Mouse (Mus musculus) heart, postnatal 0 days (tissue): Measurements from ENCODE around the gene Hrasls5. TPM values are rescaled to one million over a fixed set of nuclear protein-coding genes. Genes with fewer than 3 reads are reported as not detected.
A peak's percentile ranks its signal among the peaks of the same experiment; 100 is the strongest.

Source experiments
- ATAC-seq: fragments of 200-750 bp; cut with Nextera tagmentation; 2 replicates; pipeline ENCODE4 v1.8.0; 2017; ENCODE audit warnings: low read depth, moderate number of reproducible peaks, moderate library complexity; ENCODE audit not compliant: insufficient read depth
- DNase-seq: peaks from one replicate; pipeline ENCODE4 v3.0.0-alpha.2; 2016; ENCODE audit warnings: low spot score
- H3K27ac ChIP-seq: fragments of 300-500 bp; sonication (generic); 2 replicates; pipeline ENCODE4 v1.5.1; 2014; ENCODE audit warnings: low read depth, mild to moderate bottlenecking
- H3K27me3 ChIP-seq: fragments of 300-500 bp; sonication (generic); 2 replicates; pipeline ENCODE4 v1.6.1; 2014; ENCODE audit warnings: low read length, mixed read lengths; ENCODE audit not compliant: control insufficient read depth, insufficient read depth
- H3K36me3 ChIP-seq: fragments of 300-500 bp; sonication (generic); replicated peaks from 2 replicates; pipeline ENCODE4 v1.6.1; 2014; ENCODE audit warnings: low read length, mixed read lengths; ENCODE audit not compliant: control insufficient read depth, insufficient read depth
- H3K4me1 ChIP-seq: fragments of 300-500 bp; sonication (generic); 2 replicates; pipeline ENCODE4 v1.6.1; 2014; ENCODE audit warnings: antibody characterized with exemption; ENCODE audit not compliant: control insufficient read depth, insufficient read depth
- H3K4me2 ChIP-seq: fragments of 300-500 bp; sonication (generic); 2 replicates; pipeline ENCODE4 v1.6.1; 2014; ENCODE audit warnings: low read depth, mild to moderate bottlenecking, low read length, moderate library complexity
- H3K4me3 ChIP-seq: fragments of 300-500 bp; sonication (generic); 2 replicates; pipeline ENCODE4 v1.5.1; 2014; ENCODE audit warnings: low read depth, low read length
- H3K9ac ChIP-seq: fragments of 300-500 bp; sonication (generic); replicated peaks from 2 replicates; pipeline ENCODE4 v1.6.1; 2014; ENCODE audit warnings: low read depth, low read length, mixed read lengths
- H3K9me3 ChIP-seq: fragments of 300-500 bp; sonication (generic); replicated peaks from 2 replicates; pipeline ENCODE4 v1.6.1; 2016; ENCODE audit warnings: low read length; ENCODE audit not compliant: control insufficient read depth
- CTCF ChIP-seq: IDR thresholded peaks from 2 replicates; pipeline ENCODE4 v1.5.1; 2016; ENCODE audit warnings: antibody characterized with exemption, control low read depth, low read depth
- EP300 ChIP-seq: IDR thresholded peaks from 2 replicates; pipeline ENCODE4 v1.6.1; 2016; ENCODE audit warnings: antibody characterized with exemption, low read depth
- WGBS: fragments of 180-500 bp; shearing (Covaris S2); extraction: QIAGEN DNeasy Blood & Tissue Kit; methylation state at CpG from one replicate; pipeline ENCODE4 v1.1.7; 2014; 5-methylcytosine and 5-hydroxymethylcytosine counted together
- polyA plus RNA-seq: library from polyadenylated mRNA; unstranded; fragments of >200 nt; fragmentation: Nextera tagmentation; extraction: Ambion mirVana; gene quantifications from 2 replicates; pipeline ENCODE4 v1.2.1, GENCODE M21; 2015
- total RNA-seq: library from RNA; depleted of rRNA; stranded (reverse); fragments of >200 nt; gene quantifications from 2 replicates; pipeline ENCODE4 v1.2.3, GENCODE M21; 2014; ENCODE audit warnings: low replicate concordance

The Hrasls5 gene
- total and polyA plus RNA-seq, 2 experiments from 2014 or later, result not detected

GRCm38 (mm10) chr19:7583599-7583998, 28.7 kb upstream of the Hrasls5 start:
- 81% methylated on average over 3 of the region's 3 CpGs for WGBS
- ATAC-seq, result no peak
- no peak overlapping the region for H3K4me2 ChIP-seq
- peak overlapping the region; percentile 34; the same call in 1 of the 2 replicates for H3K27ac ChIP-seq
- H3K9me3 ChIP-seq, result 0 out of 2 replicates have a peak, but pooled peaks cover 3% of the 10 kb centered on the region
- no peaks in the 10 kb centered on the region for H3K27me3 ChIP-seq
- DNase-seq, result no peak
- no peak overlapping the region for H3K9ac ChIP-seq
- peaks cover 32% of the 10 kb centered on the region for H3K4me1 ChIP-seq
- no peak for TF ChIP-seq CTCF
- TF ChIP-seq EP300, result no peak
- peaks cover 21% of the 10 kb centered on the region for H3K36me3 ChIP-seq
- H3K4me3 ChIP-seq, result no peak overlapping the region

GRCm38 (mm10) chr19:7585279-7585678, 27.1 kb upstream of the Hrasls5 start:
- Histone ChIP-seq H3K9me3 (0 out of 2 replicates have a peak, but pooled peaks cover 3% of the 10 kb centered on the region), H3K27ac (peak overlapping the region; percentile 52), H3K4me2 (no peak overlapping the region), H3K27me3 (no peaks in the 10 kb centered on the region), H3K36me3 (peaks cover 5% of the 10 kb centered on the region; the same call in 1 of the 2 replicates), H3K4me3 (no peak overlapping the region), H3K9ac (no peak overlapping the region), H3K4me1 (peaks cover 32% of the 10 kb centered on the region)
- ATAC-seq (no peak; the same call in 1 of the 2 replicates), DNase-seq (no peak)
- no peak for TF ChIP-seq CTCF
- no peak for TF ChIP-seq EP300
- WGBS, result 62% methylated on average over 8 of the region's 8 CpGs

GRCm38 (mm10) chr19:7585764-7586163, 26.6 kb upstream of the Hrasls5 start:
- 51% methylated on average over 6 of the region's 6 CpGs for WGBS
- Histone ChIP-seq H3K4me2 (no peak overlapping the region), H3K27me3 (no peaks in the 10 kb centered on the region), H3K9ac (no peak overlapping the region), H3K27ac (peak overlapping the region; percentile 52), H3K9me3 (0 out of 2 replicates have a peak, but pooled peaks cover 3% of the 10 kb centered on the region), H3K4me3 (no peak overlapping the region), H3K4me1 (peaks cover 32% of the 10 kb centered on the region), H3K36me3 (peaks cover 3% of the 10 kb centered on the region; the same call in 1 of the 2 replicates)
- DNase-seq (no peak), ATAC-seq (no peak)
- TF ChIP-seq EP300 (no peak), CTCF (no peak)

DNA sequence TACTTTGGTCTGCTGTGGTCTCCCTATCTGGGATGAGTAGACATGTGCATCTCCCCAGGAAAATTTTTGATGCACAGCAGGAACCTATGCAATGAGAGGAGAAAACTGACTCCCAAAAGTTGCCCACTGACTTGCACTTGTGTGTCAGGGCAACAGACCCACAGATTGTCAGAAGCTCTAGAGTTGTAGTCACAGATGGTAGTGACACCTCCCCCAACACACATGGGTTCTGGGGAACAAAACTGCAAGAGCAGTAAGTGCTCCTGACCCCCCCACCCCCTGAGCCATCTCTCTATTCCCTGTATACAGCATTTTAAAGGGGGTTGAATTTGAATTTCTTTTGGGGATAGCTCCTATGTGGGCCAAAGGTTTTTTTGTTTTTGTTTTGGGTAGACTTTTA, 21.5 kb upstream of the Hrasls5 start:
- no peak overlapping the region for H3K27ac ChIP-seq
- 0 out of 2 replicates have a peak, but pooled peaks cover 3% of the 10 kb centered on the region for H3K9me3 ChIP-seq
- no peak for TF ChIP-seq CTCF
- no peak for TF ChIP-seq EP300
- no peak overlapping the region for H3K4me2 ChIP-seq
- ATAC-seq (no peak), DNase-seq (no peak)
- no peak overlapping the region for H3K4me3 ChIP-seq
- peaks cover 7% of the 10 kb centered on the region; the same call in 1 of the 2 replicates for H3K4me1 ChIP-seq
- no peaks in the 10 kb centered on the region for H3K27me3 ChIP-seq
- H3K9ac ChIP-seq, result no peak overlapping the region
- H3K36me3 ChIP-seq, result peaks cover 3% of the 10 kb centered on the region; the same call in 1 of the 2 replicates

- 20% methylated on average over 3 of the region's 3 CpGs for WGBS
- H3K4me2 ChIP-seq, result no peak overlapping the region
- no peaks in the 10 kb centered on the region for H3K27me3 ChIP-seq
- H3K4me1 ChIP-seq, result peaks cover 4% of the 10 kb centered on the region; the same call in 1 of the 2 replicates
- no peak overlapping the region for H3K9ac ChIP-seq
- ATAC-seq (peak; percentile 90), DNase-seq (peak; percentile 80)
- H3K27ac ChIP-seq, result peak overlapping the region; percentile 31
- TF ChIP-seq EP300 (no peak), CTCF (no peak)
- H3K9me3 ChIP-seq, result 0 out of 2 replicates have a peak, but pooled peaks cover 3% of the 10 kb centered on the region
- no peaks in the 10 kb centered on the region; the same call in 1 of the 2 replicates for H3K36me3 ChIP-seq
- H3K4me3 ChIP-seq, result no peak overlapping the region
Observed at GRCm38 (mm10) chr19:7592018-7592417, 20.3 kb upstream of the Hrasls5 start.

DNA sequence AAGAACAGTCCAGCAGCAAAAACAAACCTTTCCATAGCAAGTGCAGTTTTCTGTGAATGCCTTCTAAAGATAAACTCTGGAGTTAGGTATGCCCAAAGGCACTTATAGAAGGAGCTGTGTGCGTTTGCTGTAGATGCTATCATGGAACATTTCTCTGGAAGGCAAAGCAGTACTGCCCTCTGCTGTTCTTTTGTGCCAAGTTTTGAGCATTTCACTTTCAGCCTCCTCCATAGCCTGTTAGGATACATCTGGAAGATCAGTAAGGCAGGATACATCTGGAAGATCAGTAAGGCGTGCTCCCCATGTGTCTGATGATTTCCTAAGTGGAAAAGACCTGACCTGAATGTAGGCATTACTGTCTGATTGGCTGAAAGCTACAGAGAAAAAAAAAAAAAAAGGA, 16.8 kb upstream of the Hrasls5 start:
- Histone ChIP-seq H3K27ac (no peak overlapping the region), H3K9me3 (no peaks in the 10 kb centered on the region), H3K4me1 (peaks cover 4% of the 10 kb centered on the region; the same call in 1 of the 2 replicates), H3K9ac (no peak overlapping the region), H3K27me3 (no peaks in the 10 kb centered on the region), H3K4me3 (no peak overlapping the region), H3K36me3 (no peaks in the 10 kb centered on the region), H3K4me2 (no peak overlapping the region)
- 15% methylated on average over 2 of the region's 2 CpGs for WGBS
- TF ChIP-seq CTCF (peak; percentile 86), EP300 (no peak)
- DNase-seq, result peak; percentile 60
- ATAC-seq, result 0 out of 2 replicates have a peak, but pooled peaks have one; percentile 30
